Mouse (Mus musculus) neutrophil, adult 83 days (primary cell): ENCODE measurements around the gene Gm1330. TPM values are rescaled to one million over a fixed set of nuclear protein-coding genes. Genes with fewer than 3 reads are reported as not detected.

ENCODE experiments used
- total RNA-seq, 2 experiments: library from RNA; stranded (reverse); gene quantifications; one replicate each; pipeline ENCODE4 v1.2.4; 2023

The Gm1330 gene
- total RNA-seq, result not detected

GRCm38 (mm10) chr2:149003151-149003550, at the start of gene Gm1330:
Gene Gm1330 (minus strand): TSS chr2:149003251.

GRCm38 (mm10) chr2:149017137-149017536, 14.1 kb upstream of the Gm1330 start, which contains the start of gene Gm10750:
Gene Gm10750 (minus strand): TSS chr2:149017237.

Other genes starting within 250 kb of the Gm1330 start
- not detected for gene Cst11, start 231.8 kb downstream of the Gm1330 start, total RNA-seq
- not detected for gene 8030411F24Rik, start 221.2 kb downstream of the Gm1330 start, total RNA-seq
- not detected for gene Cst12, start 213.9 kb downstream of the Gm1330 start, total RNA-seq
- not detected for gene Cst8, start 204.5 kb downstream of the Gm1330 start, total RNA-seq
- not detected for gene Cst13, start 183.2 kb downstream of the Gm1330 start, total RNA-seq
- not detected for gene Cst9, start 168.1 kb downstream of the Gm1330 start, total RNA-seq
- not detected for gene 9230104L09Rik, start 138.2 kb downstream of the Gm1330 start, total RNA-seq
- gene Cst3, start 127.6 kb downstream of the Gm1330 start, total RNA-seq, result 100 to 1,000 TPM; 600 to 630 TPM
- gene Gm10750, start 14.0 kb upstream of the Gm1330 start, total RNA-seq, result not detected